Mouse (Mus musculus): ENCODE measurements around the gene Klhl41.

DNA sequence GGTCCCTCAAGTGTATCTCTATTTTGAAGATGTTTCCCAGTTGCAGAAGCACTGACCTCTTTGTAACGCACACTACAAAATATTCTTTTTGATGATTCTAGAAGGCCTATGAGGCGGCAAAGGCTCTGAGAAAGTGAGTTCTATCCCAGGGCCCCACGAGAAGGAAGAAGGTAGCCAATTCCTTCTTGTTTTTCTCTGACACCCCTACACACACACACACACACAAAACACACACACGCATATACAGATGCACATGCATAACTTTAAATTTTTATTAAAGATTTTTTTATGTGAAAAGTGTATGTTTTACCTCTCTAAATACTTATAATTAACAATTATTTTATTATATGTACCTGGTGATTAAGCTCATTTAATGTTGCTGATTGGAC, 43.7 kb downstream of the Klhl41 start:
- TF ChIP-seq GATA1 (IDR thresholded peaks at IDR 0.05; ENCODE audit: borderline replicate concordance, low read length), result no peak
- TF ChIP-seq FLI1 (IDR thresholded peaks at IDR 0.05; ENCODE audit: low read length), result no peak
